Mouse (Mus musculus) liver, embryonic 15.5 days (tissue): ENCODE measurements around the gene Pla2g3. TPM values are rescaled to one million over a fixed set of nuclear protein-coding genes. Genes with fewer than 3 reads are reported as not detected.

Source experiments
- ATAC-seq: fragments of 200-750 bp; cut with Nextera tagmentation; 2 replicates; pipeline ENCODE4 v1.8.0; 2017; ENCODE audit warnings: moderate number of reproducible peaks, mild to moderate bottlenecking, moderate library complexity; ENCODE audit not compliant: insufficient read depth
- H3K27ac ChIP-seq: fragments of 300-500 bp; sonication (generic); replicated peaks from 2 replicates; pipeline ENCODE4 v1.5.1; 2015; ENCODE audit warnings: mild to moderate bottlenecking, inconsistent platforms
- H3K27me3 ChIP-seq: fragments of 300-500 bp; sonication (generic); 2 replicates; pipeline ENCODE4 v1.6.1; 2015; ENCODE audit warnings: mild to moderate bottlenecking, inconsistent platforms
- H3K36me3 ChIP-seq: fragments of 300-500 bp; sonication (generic); replicated peaks from 2 replicates; pipeline ENCODE4 v1.6.1; 2015; ENCODE audit warnings: moderate library complexity, mild to moderate bottlenecking, inconsistent platforms
- H3K4me1 ChIP-seq: fragments of 300-500 bp; sonication (generic); replicated peaks from 2 replicates; pipeline ENCODE4 v1.6.1; 2015; ENCODE audit warnings: inconsistent platforms
- H3K4me2 ChIP-seq: fragments of 300-500 bp; sonication (generic); 2 replicates; pipeline ENCODE4 v1.6.1; 2015; ENCODE audit warnings: moderate library complexity, mild to moderate bottlenecking, inconsistent platforms
- H3K4me3 ChIP-seq: fragments of 300-500 bp; sonication (generic); replicated peaks from 2 replicates; pipeline ENCODE4 v1.5.1; 2015; ENCODE audit warnings: mild to moderate bottlenecking, inconsistent platforms
- H3K9ac ChIP-seq: fragments of 300-500 bp; sonication (generic); 2 replicates; pipeline ENCODE4 v1.6.1; 2015; ENCODE audit warnings: moderate library complexity, mild to moderate bottlenecking, inconsistent platforms
- H3K9me3 ChIP-seq: fragments of 300-500 bp; sonication (generic); replicated peaks from 2 replicates; pipeline ENCODE4 v1.6.1; 2016; ENCODE audit warnings: inconsistent platforms
- WGBS: fragments of 180-500 bp; shearing (Covaris S2); methylation state at CpG from one replicate; pipeline ENCODE4 v1.1.7; 2015; ENCODE audit warnings: mixed read lengths; ENCODE audit not compliant: insufficient replicate concordance; 5-methylcytosine and 5-hydroxymethylcytosine counted together
- polyA plus RNA-seq: library from polyadenylated mRNA; unstranded; fragments of >200 nt; fragmentation: Nextera tagmentation; extraction: Ambion mirVana; gene quantifications from 2 replicates; pipeline ENCODE4 v1.2.1, GENCODE M21; 2015

Gene Pla2g3
- polyA plus RNA-seq, 1 experiment from 2014 or later: 0.06 TPM

DNA sequence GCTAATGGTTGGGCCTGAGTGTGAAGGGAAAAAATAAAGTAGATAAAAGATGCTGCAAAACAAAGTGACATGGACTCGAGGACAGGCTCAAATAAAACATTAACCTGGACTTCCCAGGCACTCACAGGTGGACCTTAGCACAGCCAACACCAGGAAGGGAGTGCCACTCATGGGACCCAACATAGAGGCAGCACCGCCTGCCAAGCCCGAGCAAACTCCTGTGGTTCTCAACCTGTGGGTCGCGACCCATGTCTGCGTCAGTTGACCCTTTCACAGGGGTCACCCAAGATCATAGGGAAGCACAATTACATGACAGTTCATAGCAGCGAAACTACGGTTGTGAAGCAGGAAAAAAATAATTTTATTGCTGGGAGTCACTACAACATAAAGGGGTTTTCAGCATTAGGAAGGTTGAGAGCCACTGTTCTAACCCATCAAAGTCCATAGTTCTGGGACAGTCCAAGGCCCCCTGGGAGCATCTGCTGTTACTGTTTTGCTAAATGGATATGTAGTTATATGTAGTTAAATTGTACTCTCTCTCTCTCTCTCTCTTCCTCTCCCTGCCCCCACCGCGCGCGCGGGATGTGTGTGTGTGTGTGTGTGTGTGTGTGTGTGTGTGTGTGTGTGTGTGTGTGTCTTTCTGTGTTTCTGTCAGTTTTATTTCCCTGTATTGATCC is 29.5 kb upstream of the Pla2g3 start:
- H3K9ac ChIP-seq: no peak overlapping the region
- peaks cover 7% of the 10 kb centered on the region; the same call in 1 of the 2 replicates for H3K4me1 ChIP-seq
- H3K9me3 ChIP-seq: no peaks in the 10 kb centered on the region
- H3K36me3 ChIP-seq: 0 out of 2 replicates have a peak, but pooled peaks cover 11% of the 10 kb centered on the region
- peak overlapping the region; percentile 16 for H3K4me2 ChIP-seq
- peak; percentile 75 for ATAC-seq
- WGBS: 76% methylated on average over 13 of the region's 13 CpGs
- peak overlapping the region; percentile 64; the same call in 1 of the 2 replicates for H3K27ac ChIP-seq
- H3K4me3 ChIP-seq: no peak overlapping the region
- H3K27me3 ChIP-seq: no peaks in the 10 kb centered on the region

DNA sequence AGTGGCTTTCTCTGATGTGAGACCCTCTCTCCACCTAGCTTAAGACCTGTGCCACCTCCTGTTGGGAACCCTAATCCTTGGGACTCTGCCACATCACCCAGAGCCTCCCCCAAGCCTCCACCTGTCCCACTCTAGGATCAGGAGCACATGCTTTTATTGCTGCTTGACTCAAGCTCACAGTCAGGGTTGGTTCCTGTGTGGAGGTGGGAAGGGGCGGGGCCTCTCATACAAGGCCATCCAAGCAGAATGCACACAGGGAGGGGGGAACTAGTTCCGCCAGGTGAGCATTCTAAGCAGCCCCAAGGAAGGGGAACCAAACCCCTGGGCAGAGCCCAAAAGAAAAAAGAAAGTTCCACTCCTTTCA is 29.0 kb upstream of the Pla2g3 start:
- H3K4me3 ChIP-seq: no peak overlapping the region
- 56% methylated on average over 2 of the region's 2 CpGs for WGBS
- H3K9me3 ChIP-seq: no peaks in the 10 kb centered on the region
- no peaks in the 10 kb centered on the region for H3K27me3 ChIP-seq
- H3K36me3 ChIP-seq: 0 out of 2 replicates have a peak, but pooled peaks cover 11% of the 10 kb centered on the region
- H3K27ac ChIP-seq: peak overlapping the region; percentile 64
- ATAC-seq: peak; percentile 23; the same call in 1 of the 2 replicates
- peak overlapping the region; percentile 16; the same call in 1 of the 2 replicates for H3K4me2 ChIP-seq
- H3K4me1 ChIP-seq: peaks cover 4% of the 10 kb centered on the region; the same call in 1 of the 2 replicates
- no peak overlapping the region for H3K9ac ChIP-seq

DNA sequence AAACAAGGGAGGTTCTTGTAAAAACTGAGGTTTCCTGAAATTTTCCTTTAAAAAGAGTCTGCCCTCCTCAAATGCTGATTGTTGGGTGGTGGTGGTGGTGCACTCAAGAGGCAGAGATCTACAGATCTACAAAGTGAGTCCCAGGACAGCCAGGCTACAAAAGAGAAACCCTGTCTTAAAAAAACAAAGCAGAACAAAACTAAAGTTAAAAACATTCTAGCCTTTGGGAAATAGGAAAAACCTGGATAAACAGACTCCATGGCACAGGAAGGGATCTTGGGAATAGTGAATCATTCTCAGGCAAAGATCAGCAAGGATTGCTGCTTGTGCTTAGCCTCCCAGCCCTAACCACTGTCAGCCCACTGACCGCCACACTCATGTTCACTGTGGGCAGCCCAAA is 25.2 kb upstream of the Pla2g3 start:
- Histone ChIP-seq H3K36me3 (no peaks in the 10 kb centered on the region), H3K9ac (no peak overlapping the region), H3K9me3 (no peaks in the 10 kb centered on the region), H3K27ac (no peak overlapping the region), H3K4me3 (no peak overlapping the region), H3K4me1 (no peaks in the 10 kb centered on the region), H3K4me2 (no peak overlapping the region), H3K27me3 (no peaks in the 10 kb centered on the region)
- 76% methylated on average over 1 of the region's 1 CpGs for WGBS
- ATAC-seq: no peak

DNA sequence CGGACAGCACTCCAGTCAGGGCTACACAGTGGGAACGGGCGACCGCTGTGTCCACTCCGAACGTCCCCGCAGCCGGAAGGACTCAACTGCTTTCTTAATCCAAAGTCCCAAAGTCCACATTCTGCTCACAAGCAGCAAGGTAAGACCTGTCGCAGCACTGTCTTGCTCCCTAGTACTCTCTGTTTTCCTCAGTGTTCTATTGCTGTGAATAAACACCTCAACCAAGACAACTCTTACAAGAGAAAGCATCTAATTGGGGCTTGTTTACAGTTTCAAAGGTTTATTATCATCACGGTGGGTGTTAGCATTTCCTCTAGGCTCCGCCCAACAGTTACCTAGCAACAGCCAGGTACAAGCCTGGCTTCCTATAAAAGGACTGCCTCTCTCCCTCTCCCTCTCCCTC is 16.6 kb upstream of the Pla2g3 start:
- Histone ChIP-seq H3K27ac (no peak overlapping the region), H3K9me3 (no peaks in the 10 kb centered on the region), H3K4me2 (peak overlapping the region; percentile 20; the same call in 1 of the 2 replicates), H3K4me3 (no peak overlapping the region), H3K27me3 (no peaks in the 10 kb centered on the region), H3K9ac (no peak overlapping the region), H3K36me3 (no peaks in the 10 kb centered on the region), H3K4me1 (no peaks in the 10 kb centered on the region)
- 32% methylated on average over 11 of the region's 11 CpGs for WGBS
- ATAC-seq: peak; percentile 25; the same call in 1 of the 2 replicates

DNA sequence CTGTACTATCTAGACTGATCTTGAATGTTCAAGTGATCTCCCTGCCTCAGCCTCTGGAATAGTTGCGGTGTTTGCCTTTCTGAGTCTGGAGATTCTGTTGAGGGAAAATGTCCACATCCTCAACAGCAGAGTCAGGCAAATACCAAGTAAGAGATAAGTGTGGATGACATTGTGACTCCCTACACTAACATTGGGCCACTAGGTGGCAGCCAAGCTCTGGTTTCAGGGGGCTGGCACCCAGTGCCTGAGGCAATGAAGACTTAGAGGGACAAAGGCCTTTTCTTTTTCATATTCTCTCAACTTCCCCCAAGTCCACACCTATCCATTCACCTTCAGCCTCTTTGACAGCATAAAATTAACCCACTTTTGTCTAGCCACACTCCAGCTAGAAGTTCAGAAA is 15.6 kb upstream of the Pla2g3 start:
- Histone ChIP-seq H3K4me2 (no peak overlapping the region), H3K9ac (no peak overlapping the region), H3K9me3 (no peaks in the 10 kb centered on the region), H3K4me1 (no peaks in the 10 kb centered on the region), H3K27ac (no peak overlapping the region), H3K36me3 (no peaks in the 10 kb centered on the region), H3K27me3 (no peaks in the 10 kb centered on the region), H3K4me3 (no peak overlapping the region)
- ATAC-seq: no peak
- WGBS: 7% methylated on average over 1 of the region's 1 CpGs

DNA sequence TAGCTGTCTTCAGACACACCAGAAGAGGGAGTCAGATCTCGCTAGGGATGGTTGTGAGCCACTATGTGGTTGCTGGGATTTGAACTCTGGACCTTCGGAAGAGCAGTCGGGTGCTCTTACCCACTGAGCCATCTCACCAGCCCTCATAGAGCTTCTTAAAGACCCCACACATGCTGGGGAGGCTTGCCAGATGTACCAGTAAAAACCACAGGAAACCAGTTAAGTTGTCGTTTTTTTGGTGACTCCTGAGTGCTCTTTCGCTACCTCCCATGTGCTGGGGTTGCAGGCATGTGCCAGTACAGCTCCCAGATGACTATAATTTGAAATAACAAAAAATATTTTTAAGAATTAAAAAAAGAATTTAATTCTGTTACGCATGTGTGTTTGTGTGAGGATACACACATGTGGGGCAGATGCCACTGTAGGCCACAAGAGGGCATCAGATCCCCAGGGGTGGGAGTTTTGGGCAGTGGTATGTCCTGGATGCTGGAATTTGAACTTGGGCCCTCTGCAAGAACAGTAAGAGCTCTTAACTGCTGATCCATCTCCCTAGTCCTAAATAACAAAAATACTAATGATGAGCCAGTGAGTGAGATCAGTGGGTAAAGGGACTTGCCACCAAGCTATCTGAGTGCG is 13.5 kb upstream of the Pla2g3 start:
- Histone ChIP-seq H3K9me3 (no peaks in the 10 kb centered on the region), H3K9ac (no peak overlapping the region), H3K4me3 (no peak overlapping the region), H3K4me1 (no peaks in the 10 kb centered on the region), H3K27me3 (no peaks in the 10 kb centered on the region), H3K27ac (no peak overlapping the region), H3K36me3 (no peaks in the 10 kb centered on the region), H3K4me2 (no peak overlapping the region)
- 45% methylated on average over 7 of the region's 7 CpGs for WGBS
- ATAC-seq: no peak

DNA sequence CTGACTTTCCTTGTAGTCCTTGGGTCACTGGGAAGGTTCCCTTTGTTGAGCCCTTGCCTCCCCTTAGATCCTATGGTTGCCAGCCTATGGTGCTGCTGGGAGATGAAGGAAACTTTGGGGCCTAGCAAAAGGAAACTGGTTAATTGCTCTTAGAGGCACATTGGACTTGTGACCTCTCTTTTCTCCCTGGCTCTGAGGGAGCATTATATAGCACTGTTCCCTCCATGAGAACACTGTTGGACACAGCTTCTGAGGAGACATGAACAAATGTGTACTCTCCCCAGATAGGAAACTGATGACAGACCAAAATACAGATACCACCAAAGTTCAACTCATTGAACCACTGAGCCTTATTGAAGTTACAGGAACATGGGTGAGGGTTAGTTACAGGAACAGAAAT is 12.6 kb upstream of the Pla2g3 start:
- H3K27ac ChIP-seq: no peak overlapping the region
- H3K36me3 ChIP-seq: no peaks in the 10 kb centered on the region
- H3K9me3 ChIP-seq: no peaks in the 10 kb centered on the region
- H3K4me3 ChIP-seq: no peak overlapping the region
- no peak overlapping the region for H3K4me2 ChIP-seq
- no peak overlapping the region for H3K9ac ChIP-seq
- no peaks in the 10 kb centered on the region for H3K27me3 ChIP-seq
- no peaks in the 10 kb centered on the region for H3K4me1 ChIP-seq
- ATAC-seq: no peak

DNA sequence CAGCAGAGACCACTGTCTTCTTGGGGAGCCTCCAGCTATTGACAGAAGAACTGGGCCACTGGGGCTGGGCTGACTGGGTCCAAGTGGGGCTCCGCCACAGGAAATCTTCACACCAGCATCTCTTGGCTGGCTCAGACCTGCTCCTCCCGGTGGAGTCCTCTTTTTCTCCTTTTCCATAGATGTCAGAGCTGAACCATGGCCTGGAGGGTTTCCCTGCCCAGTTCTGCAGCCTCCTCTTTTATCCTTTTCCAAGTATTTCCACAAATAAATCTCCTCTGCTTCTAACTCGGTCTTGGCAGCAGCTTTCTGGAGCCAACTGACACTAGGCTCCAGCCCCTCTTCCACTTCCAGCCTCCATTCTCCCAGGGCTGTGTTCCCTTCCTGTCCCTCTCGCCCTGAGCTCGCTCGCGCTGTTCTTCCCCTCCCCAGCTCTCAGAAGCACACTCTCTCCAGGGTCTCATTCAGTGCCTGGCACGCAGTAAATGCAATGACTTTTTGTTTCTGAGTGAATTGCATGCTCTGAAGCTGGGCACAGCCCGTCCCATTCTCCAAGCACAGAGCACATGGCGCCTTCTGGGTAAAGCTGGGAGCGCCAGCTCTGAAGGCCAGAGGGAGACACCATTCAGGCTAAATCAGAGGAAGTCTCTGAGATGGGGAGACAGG is 4.0 kb upstream of the Pla2g3 start:
- no peak overlapping the region for H3K27ac ChIP-seq
- ATAC-seq: no peak

DNA sequence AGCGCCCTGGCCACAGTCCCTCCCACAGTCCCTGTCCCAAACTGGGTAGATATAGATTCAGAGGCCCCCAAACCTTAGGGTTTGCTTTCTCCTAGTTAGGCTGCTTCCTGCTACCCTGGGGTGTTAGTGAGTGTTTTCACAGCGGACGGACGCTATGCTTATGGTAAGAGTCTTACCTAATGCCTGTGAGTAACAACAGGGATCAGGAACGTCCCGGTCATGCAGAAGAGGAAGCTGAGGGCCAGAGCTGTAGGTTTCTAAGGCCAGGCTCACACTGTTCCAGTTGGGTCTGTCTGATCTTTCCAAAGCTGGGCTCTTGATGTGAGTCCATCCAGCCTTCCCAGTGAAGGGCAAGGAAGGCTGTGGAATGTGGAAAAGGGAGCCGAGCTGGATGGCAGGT is 1.7 kb upstream of the Pla2g3 start:
- WGBS: 36% methylated on average over 7 of the region's 7 CpGs
- Histone ChIP-seq H3K9me3 (no peaks in the 10 kb centered on the region), H3K9ac (no peak overlapping the region), H3K4me2 (no peak overlapping the region), H3K27ac (no peak overlapping the region), H3K4me3 (no peak overlapping the region), H3K4me1 (peaks cover 3% of the 10 kb centered on the region; the same call in 1 of the 2 replicates), H3K36me3 (no peaks in the 10 kb centered on the region), H3K27me3 (no peaks in the 10 kb centered on the region)
- 0 out of 2 replicates have a peak, but pooled peaks have one; percentile 25 for ATAC-seq

More for the DNA sequence above, 4.0 kb upstream of the Pla2g3 start:
- Histone ChIP-seq H3K4me2 (no peak overlapping the region), H3K4me1 (peaks cover under 1% of the 10 kb centered on the region; the same call in 1 of the 2 replicates), H3K36me3 (no peaks in the 10 kb centered on the region), H3K9me3 (no peaks in the 10 kb centered on the region), H3K9ac (no peak overlapping the region), H3K4me3 (no peak overlapping the region), H3K27me3 (no peaks in the 10 kb centered on the region)
- 54% methylated on average over 11 of the region's 11 CpGs for WGBS

DNA sequence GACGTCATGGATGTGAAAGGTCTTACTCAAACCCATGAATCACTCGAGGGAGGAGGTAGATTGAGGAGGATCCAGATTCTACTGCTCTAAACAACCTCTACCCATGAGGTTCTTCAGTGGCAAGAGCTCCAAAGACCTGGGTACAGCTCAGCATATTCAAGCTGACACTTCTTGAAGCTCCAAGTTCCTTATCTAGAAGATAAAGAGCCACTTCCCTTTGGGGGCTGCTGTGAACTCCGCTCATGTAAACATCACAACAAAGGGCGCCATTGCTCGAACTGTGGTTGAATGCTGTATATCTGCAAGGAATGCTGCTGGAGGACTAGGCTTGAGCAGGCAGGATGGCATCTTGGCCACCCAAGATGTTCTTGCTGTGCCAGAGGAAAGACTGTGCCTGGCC is 952 bp downstream of the Pla2g3 start:
- no peak overlapping the region for H3K4me2 ChIP-seq
- no peak for ATAC-seq

DNA sequence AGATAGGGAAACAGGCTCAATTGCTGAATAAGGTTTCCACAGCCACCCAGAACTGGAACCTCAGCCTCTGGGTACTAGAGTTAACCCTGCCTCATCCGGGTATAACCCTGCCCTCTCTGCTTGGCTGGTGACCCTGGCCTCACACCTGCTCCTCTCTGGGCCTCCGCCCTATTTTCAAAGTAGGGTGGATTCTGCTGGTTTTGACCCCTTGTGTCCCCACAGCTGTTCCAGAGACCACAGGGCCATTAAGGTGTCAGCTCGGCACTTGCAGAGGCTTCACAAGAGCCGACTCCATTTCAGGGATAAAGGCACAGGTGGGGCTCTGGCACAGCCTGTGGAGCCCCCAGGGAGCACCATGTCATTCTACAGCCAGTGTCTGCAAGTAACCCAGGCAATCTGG is 4.7 kb downstream of the Pla2g3 start:
- H3K27me3 ChIP-seq: no peaks in the 10 kb centered on the region
- H3K27ac ChIP-seq: no peak overlapping the region
- no peak overlapping the region for H3K9ac ChIP-seq
- H3K9me3 ChIP-seq: no peaks in the 10 kb centered on the region
- no peaks in the 10 kb centered on the region for H3K36me3 ChIP-seq
- ATAC-seq: no peak
- 61% methylated on average over 4 of the region's 4 CpGs for WGBS
- peaks cover 8% of the 10 kb centered on the region; the same call in 1 of the 2 replicates for H3K4me1 ChIP-seq
- no peak overlapping the region for H3K4me3 ChIP-seq
- no peak overlapping the region for H3K4me2 ChIP-seq

More for the DNA sequence above, 952 bp downstream of the Pla2g3 start:
- Histone ChIP-seq H3K4me1 (peaks cover 3% of the 10 kb centered on the region; the same call in 1 of the 2 replicates), H3K36me3 (no peaks in the 10 kb centered on the region), H3K9ac (no peak overlapping the region), H3K27ac (no peak overlapping the region), H3K27me3 (no peaks in the 10 kb centered on the region), H3K4me3 (no peak overlapping the region), H3K9me3 (no peaks in the 10 kb centered on the region)
- WGBS: 27% methylated on average over 5 of the region's 5 CpGs
